In genomic region chr12:87470263-87471136, GRCm38 (mm10) we compare ENCODE assay signal across 8 mouse cellular contexts. TPM values are rescaled to one million over a fixed set of nuclear protein-coding genes. Genes with fewer than 3 reads are reported as not detected.
A peak's percentile ranks its signal among the peaks of the same experiment; 100 is the strongest.
DNase-seq lines count a peak whose midpoint lies in the region; ATAC-seq lines count a peak whose summit lies in the region.
"Had no signal": no experiment of that assay in that cellular context is flagged by ENCODE, and none has a peak within 500 bp of the region (broad histone marks: within the 10 kb centered on the region; RNA-seq: fewer than 3 reads in every experiment).

No protein-coding gene starts in this region.

- H3K27me3 ChIP-seq in lung, embryonic 16.5 days (ENCODE audit: control insufficient read depth, insufficient read depth, low read depth, low read length), result no peaks in the 10 kb centered on the region
- no peaks in the 10 kb centered on the region for H3K27me3 ChIP-seq in intestine, embryonic 15.5 days (replicated peaks)
- H3K27me3 ChIP-seq in neural tube, embryonic 13.5 days, result no peaks in the 10 kb centered on the region

- H3K36me3 ChIP-seq in lung, embryonic 16.5 days (ENCODE audit: control insufficient read depth, insufficient read depth, low read length), result peaks cover 7% of the 10 kb centered on the region; the same call in 1 of the 2 replicates
- 0 out of 2 replicates have a peak, but pooled peaks cover 2% of the 10 kb centered on the region for H3K36me3 ChIP-seq in intestine, embryonic 15.5 days
- peaks cover 26% of the 10 kb centered on the region for H3K36me3 ChIP-seq in neural tube, embryonic 13.5 days

- no peak for DNase-seq in lung, postnatal 14 days
- DNase-seq in urinary bladder, postnatal 4 days (ENCODE audit: low spot score in 2 of 2), result no peak
- no peak for DNase-seq in ovary, postnatal 14 days (ENCODE audit: low spot score)

- no peak overlapping the region for H3K27ac ChIP-seq in lung, embryonic 16.5 days (ENCODE audit: low read length)
- no peak overlapping the region for H3K27ac ChIP-seq in intestine, embryonic 15.5 days
- H3K27ac ChIP-seq in neural tube, embryonic 13.5 days (replicated peaks), result no peak overlapping the region

- H3K9me3 ChIP-seq in lung, embryonic 16.5 days (ENCODE audit: control insufficient read depth, low read length), result no peaks in the 10 kb centered on the region
- H3K9me3 ChIP-seq in intestine, embryonic 15.5 days, result no peaks in the 10 kb centered on the region
- H3K9me3 ChIP-seq in neural tube, embryonic 13.5 days, result no peaks in the 10 kb centered on the region

- ATAC-seq in lung, embryonic 16.5 days (ENCODE audit: low read depth), result no peak
- peak; percentile 37; the same call in 1 of the 2 replicates for ATAC-seq in common myeloid progenitor, adult 5-6 weeks (replicated peaks; ENCODE audit: low read depth, poor library complexity, severe bottlenecking)
- no peak for ATAC-seq in intestine, embryonic 15.5 days
- ATAC-seq in neural tube, embryonic 13.5 days (ENCODE audit: low read depth), result no peak

- peaks cover 8% of the 10 kb centered on the region for H3K4me1 ChIP-seq in lung, embryonic 16.5 days (replicated peaks; ENCODE audit: control insufficient read depth, insufficient read depth, low read length)
- H3K4me1 ChIP-seq in intestine, embryonic 15.5 days (replicated peaks), result peaks cover 9% of the 10 kb centered on the region
- peaks cover 27% of the 10 kb centered on the region for H3K4me1 ChIP-seq in neural tube, embryonic 13.5 days (replicated peaks)

- peak overlapping the region; percentile 71 for H3K4me2 ChIP-seq in lung, embryonic 16.5 days (ENCODE audit: low read depth, low read length)
- H3K4me2 ChIP-seq in intestine, embryonic 15.5 days (replicated peaks), result peak overlapping the region; percentile 60
- peak overlapping the region; percentile 73 for H3K4me2 ChIP-seq in neural tube, embryonic 13.5 days

- peak overlapping the region; percentile 93 for H3K4me3 ChIP-seq in lung, embryonic 16.5 days (ENCODE audit: low read length)
- peak overlapping the region; percentile 79 for H3K4me3 ChIP-seq in intestine, embryonic 15.5 days (replicated peaks)
- peak overlapping the region; percentile 74 for H3K4me3 ChIP-seq in neural tube, embryonic 13.5 days

- peak overlapping the region; percentile 96 for H3K9ac ChIP-seq in lung, embryonic 16.5 days (ENCODE audit: low read length)
- peak overlapping the region; percentile 17; the same call in 1 of the 2 replicates for H3K9ac ChIP-seq in intestine, embryonic 15.5 days
- H3K9ac ChIP-seq in neural tube, embryonic 13.5 days, result peak overlapping the region; percentile 86

- WGBS in lung, embryonic 16.5 days, result 61% methylated on average over 7 of the region's 7 CpGs
- WGBS in intestine, embryonic 15.5 days, result 50% methylated on average over 7 of the region's 7 CpGs
- 57% methylated on average over 7 of the region's 7 CpGs for WGBS in neural tube, embryonic 13.5 days

RNA-seq across cellular contexts. Expression of gene Snw1, which starts 1.6 kb away (rescaled TPM):
- polyA plus RNA-seq in lung, embryonic 16.5 days (2015; fragmentation: Nextera tagmentation; extraction: Ambion mirVana), result 115 and 120 TPM in 2 replicates
- 178 and 187 TPM in 2 replicates for total RNA-seq in common myeloid progenitor, adult 5-6 weeks (2017)
- 108 and 119 TPM in 2 replicates for polyA plus RNA-seq in intestine, embryonic 15.5 days (2015; fragmentation: Nextera tagmentation; extraction: Ambion mirVana)
- polyA plus RNA-seq in neural tube, embryonic 13.5 days (2015; fragmentation: Nextera tagmentation; extraction: Ambion mirVana), result 122 and 124 TPM in 2 replicates

RNA-seq across cellular contexts. Expression of gene Gm5788, which starts 24.0 kb away (rescaled TPM):
- polyA plus RNA-seq in lung, embryonic 16.5 days (2015; fragmentation: Nextera tagmentation; extraction: Ambion mirVana), result not detected in 2 replicates
- not detected in 2 replicates for total RNA-seq in common myeloid progenitor, adult 5-6 weeks (2017)
- polyA plus RNA-seq in intestine, embryonic 15.5 days (2015; fragmentation: Nextera tagmentation; extraction: Ambion mirVana), result not detected in 2 replicates
- not detected in 2 replicates for polyA plus RNA-seq in neural tube, embryonic 13.5 days (2015; fragmentation: Nextera tagmentation; extraction: Ambion mirVana)
- polyA plus RNA-seq: large intestine, adult 2 months had no signal

RNA-seq across cellular contexts. Expression of gene Alkbh1, which starts 26.7 kb away (rescaled TPM):
- 50.1 and 52.3 TPM in 2 replicates for polyA plus RNA-seq in lung, embryonic 16.5 days (2015; fragmentation: Nextera tagmentation; extraction: Ambion mirVana)
- total RNA-seq in common myeloid progenitor, adult 5-6 weeks (2017), result 48.6 and 72.2 TPM in 2 replicates
- polyA plus RNA-seq in intestine, embryonic 15.5 days (2015; fragmentation: Nextera tagmentation; extraction: Ambion mirVana), result 48.3 and 50.6 TPM in 2 replicates
- 41.7 and 43.9 TPM in 2 replicates for polyA plus RNA-seq in neural tube, embryonic 13.5 days (2015; fragmentation: Nextera tagmentation; extraction: Ambion mirVana)

RNA-seq across cellular contexts. Expression of gene Slirp, which starts 26.8 kb away (rescaled TPM):
- 283 and 303 TPM in 2 replicates for polyA plus RNA-seq in lung, embryonic 16.5 days (2015; fragmentation: Nextera tagmentation; extraction: Ambion mirVana)
- total RNA-seq in common myeloid progenitor, adult 5-6 weeks (2017), result 100.0 and 104 TPM in 2 replicates
- polyA plus RNA-seq in intestine, embryonic 15.5 days (2015; fragmentation: Nextera tagmentation; extraction: Ambion mirVana), result 290 and 308 TPM in 2 replicates
- polyA plus RNA-seq in neural tube, embryonic 13.5 days (2015; fragmentation: Nextera tagmentation; extraction: Ambion mirVana), result 293 and 311 TPM in 2 replicates

RNA-seq across cellular contexts. Expression of gene Gm8300, which starts 43.6 kb away (rescaled TPM):
- not detected in 2 replicates for polyA plus RNA-seq in lung, embryonic 16.5 days (2015; fragmentation: Nextera tagmentation; extraction: Ambion mirVana)
- not detected in 2 replicates for total RNA-seq in common myeloid progenitor, adult 5-6 weeks (2017)
- not detected in 2 replicates for polyA plus RNA-seq in intestine, embryonic 15.5 days (2015; fragmentation: Nextera tagmentation; extraction: Ambion mirVana)
- not detected in 2 replicates for polyA plus RNA-seq in neural tube, embryonic 13.5 days (2015; fragmentation: Nextera tagmentation; extraction: Ambion mirVana)
- polyA plus RNA-seq: large intestine, adult 2 months had no signal

Comparison
In these comparisons a context has a peak if more than half of its experiments do, and no peak if none do; other contexts are left out.
1. H3K9ac ChIP-seq: peak in every context shown above with its lines; median percentile 96 in lung, embryonic 16.5 days; 86 in neural tube, embryonic 13.5 days; 17 in intestine, embryonic 15.5 days.